Mouse (Mus musculus) kidney, embryonic 15.5 days (tissue): Measurements from ENCODE around the gene Slc26a9. TPM values are rescaled to one million over a fixed set of nuclear protein-coding genes. Genes with fewer than 3 reads are reported as not detected.
"Not testable (repeated sequence)": the region's sequence is repeated elsewhere in the genome, so short reads cannot be mapped to it uniquely, and the experiment has no call there.

Source experiments
- ATAC-seq: fragments of 200-750 bp; cut with Nextera tagmentation; replicated peaks from 2 replicates; pipeline ENCODE4 v1.8.0; 2017; ENCODE audit warnings: moderate TSS enrichment; ENCODE audit not compliant: low FRiP score
- H3K27ac ChIP-seq: fragments of 300-500 bp; sonication (generic); 2 replicates; pipeline ENCODE4 v1.5.1; 2015; ENCODE audit warnings: mild to moderate bottlenecking, inconsistent platforms
- H3K27me3 ChIP-seq: fragments of 300-500 bp; sonication (generic); 2 replicates; pipeline ENCODE4 v1.6.1; 2015; ENCODE audit warnings: inconsistent platforms
- H3K36me3 ChIP-seq: fragments of 300-500 bp; sonication (generic); 2 replicates; pipeline ENCODE4 v1.6.1; 2015; ENCODE audit warnings: inconsistent platforms
- H3K4me1 ChIP-seq: fragments of 300-500 bp; sonication (generic); 2 replicates; pipeline ENCODE4 v1.6.1; 2015; ENCODE audit warnings: inconsistent platforms
- H3K4me2 ChIP-seq: fragments of 300-500 bp; sonication (generic); 2 replicates; pipeline ENCODE4 v1.6.1; 2015; ENCODE audit warnings: moderate library complexity, mild to moderate bottlenecking, inconsistent platforms
- H3K4me3 ChIP-seq: fragments of 300-500 bp; sonication (generic); replicated peaks from 2 replicates; pipeline ENCODE4 v1.5.1; 2015; ENCODE audit warnings: mild to moderate bottlenecking, inconsistent platforms
- H3K9ac ChIP-seq: fragments of 300-500 bp; sonication (generic); 2 replicates; pipeline ENCODE4 v1.6.1; 2015; ENCODE audit warnings: mild to moderate bottlenecking, inconsistent platforms
- H3K9me3 ChIP-seq: fragments of 300-500 bp; sonication (generic); replicated peaks from 2 replicates; pipeline ENCODE4 v1.6.1; 2016; ENCODE audit warnings: inconsistent platforms
- WGBS: fragments of 180-500 bp; shearing (Covaris S2); methylation state at CpG from one replicate; pipeline ENCODE4 v1.1.7; 2015; ENCODE audit warnings: mixed read lengths; 5-methylcytosine and 5-hydroxymethylcytosine counted together
- polyA plus RNA-seq: library from polyadenylated mRNA; unstranded; fragments of >200 nt; fragmentation: Nextera tagmentation; extraction: Ambion mirVana; gene quantifications from 2 replicates; pipeline ENCODE4 v1.2.1, GENCODE M21; 2015

The Slc26a9 gene
- polyA plus RNA-seq, 1 experiment from 2014 or later, result 0.13 TPM

GRCm38 (mm10) chr1:131816886-131817285 lies 73.1 kb downstream of the Slc26a9 start:
- H3K36me3 ChIP-seq, result no peaks in the 10 kb centered on the region
- no peak overlapping the region for H3K4me2 ChIP-seq
- no peak overlapping the region for H3K27ac ChIP-seq
- WGBS, result 84% methylated on average over 6 of the region's 6 CpGs
- H3K4me1 ChIP-seq, result no peaks in the 10 kb centered on the region
- no peaks in the 10 kb centered on the region for H3K9me3 ChIP-seq
- no peak for ATAC-seq
- no peak overlapping the region for H3K4me3 ChIP-seq
- no peaks in the 10 kb centered on the region for H3K27me3 ChIP-seq
- no peak overlapping the region for H3K9ac ChIP-seq

DNA sequence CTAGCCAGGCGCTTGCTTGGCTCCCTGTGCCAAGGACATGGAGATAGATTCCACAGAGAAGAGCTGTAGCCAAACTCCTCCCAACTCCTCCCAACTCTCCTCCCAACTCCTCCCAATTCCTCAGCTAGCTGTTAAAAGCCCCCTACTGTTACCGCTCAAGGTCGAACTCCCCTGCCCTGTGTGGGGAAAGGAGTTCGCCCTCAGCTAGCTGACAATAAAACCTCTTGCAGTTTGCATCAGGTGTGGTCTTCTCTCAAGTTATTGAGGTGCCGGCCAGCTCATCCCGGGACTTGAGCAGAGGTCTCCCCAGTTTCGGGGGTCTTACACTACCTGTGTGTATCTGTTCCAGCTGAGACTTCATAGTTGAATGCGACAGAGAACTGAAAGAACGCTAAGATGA lies 76.5 kb downstream of the Slc26a9 start:
- H3K4me3 ChIP-seq, H3K9ac ChIP-seq, H3K27me3 ChIP-seq, H3K36me3 ChIP-seq, H3K9me3 ChIP-seq, H3K4me1 ChIP-seq, H3K4me2 ChIP-seq, H3K27ac ChIP-seq, ATAC-seq: not testable (repeated sequence)
- WGBS, result 81% methylated on average over 9 of the region's 9 CpGs

GRCm38 (mm10) chr1:131820887-131821328 lies 77.1 kb downstream of the Slc26a9 start:
- WGBS, result 76% methylated on average over 10 of the region's 10 CpGs
- Histone ChIP-seq H3K27me3 (no peaks in the 10 kb centered on the region), H3K4me2 (no peak overlapping the region), H3K36me3 (no peaks in the 10 kb centered on the region), H3K9ac (no peak overlapping the region), H3K4me1 (no peaks in the 10 kb centered on the region), H3K9me3 (no peaks in the 10 kb centered on the region), H3K4me3 (no peak overlapping the region), H3K27ac (no peak overlapping the region)
- no peak for ATAC-seq

Other genes starting within 250 kb of the Slc26a9 start
- 13.5 and 14.4 TPM in 2 replicates for gene Srgap2, start 216.7 kb upstream of the Slc26a9 start, polyA plus RNA-seq
- gene Fam72a, start 216.1 kb upstream of the Slc26a9 start, polyA plus RNA-seq, result 2.7 and 3.1 TPM in 2 replicates
- gene Avpr1b, start 144.8 kb upstream of the Slc26a9 start, polyA plus RNA-seq, result not detected in 2 replicates
- gene Ctse, start 105.7 kb upstream of the Slc26a9 start, polyA plus RNA-seq, result 7.1 and 9.8 TPM in 2 replicates
- gene Rab7b, start 55.3 kb upstream of the Slc26a9 start, polyA plus RNA-seq, result 2.4 and 2.6 TPM in 2 replicates
- 2.1 and 2.3 TPM in 2 replicates for gene Pm20d1, start 53.4 kb downstream of the Slc26a9 start, polyA plus RNA-seq
- 12.7 and 15.5 TPM in 2 replicates for gene Slc41a1, start 83.5 kb downstream of the Slc26a9 start, polyA plus RNA-seq
- gene Rab29, start 123.2 kb downstream of the Slc26a9 start, polyA plus RNA-seq, result 18.3 and 18.7 TPM in 2 replicates
- 85.7 and 93.2 TPM in 2 replicates for gene Nucks1, start 166.5 kb downstream of the Slc26a9 start, polyA plus RNA-seq
- 7.9 and 9.1 TPM in 2 replicates for gene Slc45a3, start 218.9 kb downstream of the Slc26a9 start, polyA plus RNA-seq